Mouse (Mus musculus) pancreas, adult 10 weeks (tissue): ENCODE results near the gene Terb2. TPM values are rescaled to one million over a fixed set of nuclear protein-coding genes. Genes with fewer than 3 reads are reported as not detected.

Experiments used
- polyA plus RNA-seq: library from polyadenylated mRNA; stranded (reverse); fragments of 350-450 nt; fragmentation: Illumina TruSeq; extraction: RNeasy Lipid Tissue Mini Kit (QIAGEN cat#74804); gene quantifications from one replicate; pipeline ENCODE4 v1.2.3, GENCODE M21; 2015; ENCODE audit warnings: low read depth, low replicate concordance; ENCODE audit not compliant: insufficient read depth

Terb2 gene
- polyA plus RNA-seq, result not detected

DNA sequence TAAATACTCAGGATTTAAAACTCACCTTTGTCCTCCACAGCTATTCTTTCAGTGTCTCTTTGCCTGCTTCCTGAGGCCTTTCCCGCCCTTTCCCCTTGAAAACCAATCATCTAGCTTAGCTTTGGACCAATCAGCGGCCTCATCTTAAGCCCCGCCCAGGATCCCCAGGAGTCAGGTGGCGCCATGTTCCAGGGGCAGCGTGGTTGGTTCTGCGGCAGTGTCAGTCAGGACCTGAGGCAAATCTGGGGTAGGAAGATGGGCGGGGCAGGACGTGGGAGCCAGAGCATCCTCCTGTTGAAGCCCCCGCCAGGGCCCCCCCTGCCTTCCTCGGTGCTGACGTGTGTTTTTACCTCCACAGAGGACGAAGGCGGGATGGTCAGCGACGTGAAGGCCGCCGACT lies at the start of gene Terb2, which contains the start of gene Patl2:
Terb2 (plus strand) TSS at position 167 of the 400 bp plus-strand sequence.
Patl2 (minus strand) TSS at position 84 of the 400 bp plus-strand sequence.

DNA sequence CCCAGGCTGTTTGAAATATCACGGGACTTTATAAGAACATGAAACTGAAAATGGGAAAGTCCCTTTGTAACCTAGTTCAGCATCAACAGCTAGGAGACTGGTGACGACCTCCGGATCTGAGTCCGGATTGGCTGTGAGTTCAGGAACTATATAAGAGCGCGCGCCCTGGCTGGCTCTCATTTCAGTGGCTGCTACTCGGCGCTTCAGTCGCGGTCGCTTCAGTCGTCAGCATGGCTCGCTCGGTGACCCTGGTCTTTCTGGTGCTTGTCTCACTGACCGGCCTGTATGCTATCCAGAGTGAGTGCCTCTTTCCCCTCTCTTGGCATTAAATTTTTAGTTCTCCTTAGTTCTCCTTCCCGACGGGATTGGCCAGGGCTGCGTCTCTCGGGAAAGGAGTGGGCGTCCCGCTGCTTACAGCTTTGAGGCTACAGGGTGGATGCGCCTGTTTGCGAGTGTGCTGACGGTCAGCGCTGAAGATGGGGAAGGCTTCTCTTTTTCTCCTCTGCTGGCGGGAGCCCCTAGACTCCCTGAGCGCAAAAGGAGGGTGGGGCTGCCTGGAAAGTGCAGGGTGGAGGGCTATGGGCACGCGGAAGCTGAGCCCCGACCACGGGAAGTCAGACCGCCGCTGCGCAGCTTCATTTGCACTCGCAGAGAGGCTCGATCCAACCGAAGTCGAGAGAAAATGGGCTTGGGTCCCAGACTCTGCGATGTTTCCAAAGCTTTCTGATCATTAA lies 38.4 kb upstream of the Terb2 start, which contains the start of gene B2m:
B2m (plus strand) TSS at position 179 of the 734 bp plus-strand sequence.

DNA sequence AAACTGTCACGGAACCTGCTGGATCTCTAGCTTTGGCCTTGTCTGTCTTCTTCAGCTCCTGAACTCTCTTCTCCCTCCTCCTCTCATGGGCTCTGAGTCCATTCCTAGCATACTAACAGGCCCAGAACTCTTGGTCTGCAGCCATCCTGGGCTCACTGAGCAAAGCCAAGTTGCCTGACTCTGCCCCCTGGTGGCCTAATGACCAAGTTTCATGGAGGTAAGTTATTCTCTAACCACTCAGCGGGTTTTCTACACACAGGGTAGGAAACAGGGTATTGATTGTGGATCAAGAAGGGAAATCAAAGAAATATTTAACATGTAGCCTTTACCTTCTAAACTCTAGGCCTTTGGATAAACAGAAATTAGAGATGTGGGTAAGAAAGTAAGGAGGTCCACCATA lies 25.4 kb upstream of the Terb2 start, which contains the start of gene Trim69:
Trim69 (plus strand) TSS at position 21 of the 400 bp plus-strand sequence.

DNA sequence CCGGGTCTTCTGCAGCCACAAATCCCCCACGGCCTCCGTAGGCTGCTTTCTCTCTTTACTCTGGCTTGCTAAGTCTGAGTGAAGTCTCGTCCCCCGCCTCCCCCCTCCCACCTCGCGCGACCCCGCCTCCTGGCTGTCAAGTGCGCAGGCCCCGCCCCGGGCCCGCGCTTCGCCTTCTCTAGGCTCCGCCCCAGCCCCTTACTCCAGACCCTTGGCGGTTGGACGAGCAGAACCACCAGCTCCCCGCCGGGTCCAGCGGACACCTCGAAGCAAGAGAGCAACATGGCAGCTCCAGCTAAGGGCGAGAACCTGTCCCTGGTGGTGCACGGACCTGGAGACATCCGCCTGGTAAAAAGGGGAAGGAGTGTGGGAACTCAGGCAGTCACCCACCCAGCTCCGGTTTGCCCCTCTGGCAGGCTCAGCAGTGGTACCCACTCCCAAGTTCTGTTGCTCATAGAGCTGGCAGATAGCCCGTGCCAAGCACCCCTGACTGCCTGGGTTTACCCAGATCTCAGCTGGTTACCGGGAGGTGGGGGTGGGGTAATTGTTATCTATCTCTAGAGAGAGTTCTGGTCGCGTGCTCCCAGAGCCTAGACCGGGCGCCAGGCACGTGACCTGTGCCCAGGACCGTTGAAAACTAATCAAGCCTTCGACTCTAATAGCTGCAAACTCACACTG lies 48.7 kb downstream of the Terb2 start, which contains the start of gene Sord:
Sord (plus strand) TSS at position 139 of the 678 bp plus-strand sequence.

Other genes with a start within 250 kb of the Terb2 start
- gene Ctdspl2, start 230.3 kb upstream of the Terb2 start, polyA plus RNA-seq, result 2.5 TPM
- gene Mageb3, start 230.2 kb upstream of the Terb2 start, polyA plus RNA-seq, result not detected
- 8.5 TPM for gene Eif3j1, start 157.7 kb upstream of the Terb2 start, polyA plus RNA-seq
- 2.7 TPM for gene Spg11, start 67.9 kb upstream of the Terb2 start, polyA plus RNA-seq
- gene B2m, start 38.6 kb upstream of the Terb2 start, polyA plus RNA-seq, result 330 TPM
- gene Trim69, start 25.6 kb upstream of the Terb2 start, polyA plus RNA-seq, result not detected
- gene Patl2, start 83 bp upstream of the Terb2 start, polyA plus RNA-seq, result not detected
- 15.0 TPM for gene Sord, start 48.5 kb downstream of the Terb2 start, polyA plus RNA-seq
- 1.1 TPM for gene Duox2, start 112.2 kb downstream of the Terb2 start, polyA plus RNA-seq
- gene Duoxa2, start 112.6 kb downstream of the Terb2 start, polyA plus RNA-seq, result not detected
- gene Duoxa1, start 127.5 kb downstream of the Terb2 start, polyA plus RNA-seq, result not detected
- not detected for gene Duox1, start 129.4 kb downstream of the Terb2 start, polyA plus RNA-seq
- gene Shf, start 182.9 kb downstream of the Terb2 start, polyA plus RNA-seq, result 2.8 TPM
- 2.8 TPM for gene Slc28a2, start 240.2 kb downstream of the Terb2 start, polyA plus RNA-seq